Mouse (Mus musculus) layer of hippocampus, adult 18-20 months (tissue): ENCODE measurements around the gene Mief1. TPM values are rescaled to one million over a fixed set of nuclear protein-coding genes. Genes with fewer than 3 reads are reported as not detected.

Experiments used
- DNase-seq, 2 experiments: peaks; one replicate each; pipeline ENCODE4 v3.0.0; 2022; ENCODE audit warnings: low spot score in 2 of 2
- total RNA-seq, 2 experiments: library from RNA; stranded (reverse); gene quantifications; 2 replicates each; pipeline ENCODE4 v1.2.3; 2021

Gene Mief1
- total RNA-seq, 2 experiments from 2014 or later = 32.7 to 33.9 TPM

DNA sequence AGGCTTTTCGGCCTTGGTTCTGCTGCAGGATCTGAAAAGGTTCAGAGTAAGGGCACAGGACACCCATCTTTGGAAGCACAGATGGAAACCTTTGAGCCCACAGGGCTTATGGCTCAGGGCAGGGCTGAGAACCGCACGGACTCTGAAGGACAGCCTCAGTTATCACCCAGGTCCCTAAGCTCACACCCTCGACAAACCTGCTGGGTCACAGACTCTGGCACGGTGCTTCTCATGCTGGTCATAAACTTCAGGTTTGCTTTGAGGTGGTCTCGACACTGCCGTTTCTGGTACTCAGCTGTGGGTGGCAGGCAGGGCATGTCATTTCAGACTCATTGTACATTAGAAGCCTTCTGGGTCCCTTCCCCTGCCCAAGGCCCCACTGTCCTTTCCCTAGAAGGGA is 27.3 kb downstream of the Mief1 start:
- no peak for DNase-seq

DNA sequence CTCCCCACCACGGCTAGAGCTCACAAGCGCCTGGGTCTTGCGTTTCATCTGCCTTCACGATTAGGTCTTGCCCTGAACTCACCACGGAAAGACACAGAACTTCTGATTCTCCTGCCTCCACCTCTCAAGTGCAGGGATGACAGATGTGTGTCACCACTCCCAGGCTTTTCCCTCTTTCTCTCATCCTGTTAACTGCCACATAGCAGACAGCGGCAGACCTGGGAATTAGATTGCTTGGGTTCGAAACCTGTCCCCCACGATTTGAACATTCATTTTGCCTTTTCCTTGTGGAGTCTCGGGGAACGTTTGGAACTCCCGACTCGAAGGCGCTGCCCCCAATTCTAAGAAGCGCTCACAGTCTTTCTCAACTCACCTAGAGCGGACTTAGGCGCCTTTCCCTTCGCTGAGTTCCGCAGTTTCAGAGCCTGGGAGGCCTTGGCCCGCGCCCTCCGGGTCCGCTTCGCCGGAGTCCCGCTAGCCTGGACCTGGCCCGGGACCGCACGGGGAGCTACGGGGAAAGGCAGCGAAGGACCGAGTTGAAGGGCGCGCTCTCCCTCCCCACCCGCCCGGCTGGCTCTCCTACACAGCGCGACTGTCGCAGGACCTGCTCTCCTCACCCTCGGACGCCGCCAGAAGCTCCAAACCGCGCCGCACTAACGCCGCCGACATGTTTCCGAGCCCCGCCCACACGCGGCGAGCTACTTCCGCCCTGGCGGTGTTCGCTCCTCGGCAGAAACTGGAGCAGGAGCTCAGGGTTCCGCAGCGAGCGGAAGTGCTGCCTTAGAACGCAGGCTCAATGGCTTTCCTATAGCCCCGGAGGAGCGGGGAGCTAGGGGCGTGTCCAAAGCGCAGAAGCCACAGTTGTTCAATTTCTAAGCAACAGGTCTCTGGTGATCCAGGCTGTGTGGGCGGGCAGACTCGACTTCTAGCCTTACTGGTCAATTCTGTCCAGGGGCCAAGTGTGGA is 30.1 kb downstream of the Mief1 start, which contains the start of gene Rps19bp1:
Gene Rps19bp1 (minus strand): TSS at position 706 of the 966 bp plus-strand sequence.
- DNase-seq = peak; percentile 86 to 93

DNA sequence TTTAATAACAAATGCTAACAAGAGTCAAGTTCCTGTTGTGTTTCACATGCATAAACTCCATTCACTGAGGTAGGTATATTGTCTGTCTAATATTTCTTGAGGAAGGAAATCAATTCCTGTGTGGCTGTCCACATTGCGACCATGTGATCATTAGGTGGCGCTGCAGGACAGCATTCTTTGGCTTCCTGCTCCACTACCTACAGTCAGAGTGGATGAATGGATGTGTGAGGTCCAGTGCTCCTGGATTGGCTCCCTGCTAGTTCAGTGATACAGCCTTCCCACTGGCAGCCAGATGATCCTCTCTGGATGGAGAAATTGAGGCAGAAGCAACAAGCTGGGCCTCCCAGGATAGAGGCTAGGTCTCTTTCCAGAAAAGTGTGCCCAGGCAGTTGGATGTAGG is 32.5 kb downstream of the Mief1 start:
- DNase-seq = peak; percentile 60 to 92

DNA sequence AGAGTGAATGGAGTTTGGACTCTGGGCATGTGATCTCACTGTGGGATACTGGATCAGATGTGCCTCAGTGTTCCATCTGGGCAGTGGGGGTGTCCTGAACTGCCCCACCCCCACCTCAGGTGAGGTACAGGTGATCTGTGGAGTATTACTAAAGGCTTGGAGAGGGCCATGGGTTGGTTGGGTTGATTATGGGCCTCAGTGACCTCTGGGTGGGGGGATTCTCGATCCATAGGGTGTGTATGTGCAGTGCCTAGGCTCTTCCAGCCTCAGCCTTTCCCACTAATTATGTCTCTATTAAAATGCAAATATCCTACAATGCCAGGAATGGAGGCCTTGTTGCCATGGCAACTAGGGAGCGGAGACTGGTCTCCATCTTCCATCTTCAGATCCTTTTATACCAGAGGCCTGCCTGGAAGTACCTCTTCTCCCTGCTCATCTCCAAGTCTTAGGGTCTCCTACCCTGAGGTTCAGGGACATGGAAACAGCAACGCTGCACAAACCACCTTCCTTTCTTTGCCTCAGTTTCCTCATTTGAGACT is 38.1 kb downstream of the Mief1 start:
- DNase-seq = no peak

DNA sequence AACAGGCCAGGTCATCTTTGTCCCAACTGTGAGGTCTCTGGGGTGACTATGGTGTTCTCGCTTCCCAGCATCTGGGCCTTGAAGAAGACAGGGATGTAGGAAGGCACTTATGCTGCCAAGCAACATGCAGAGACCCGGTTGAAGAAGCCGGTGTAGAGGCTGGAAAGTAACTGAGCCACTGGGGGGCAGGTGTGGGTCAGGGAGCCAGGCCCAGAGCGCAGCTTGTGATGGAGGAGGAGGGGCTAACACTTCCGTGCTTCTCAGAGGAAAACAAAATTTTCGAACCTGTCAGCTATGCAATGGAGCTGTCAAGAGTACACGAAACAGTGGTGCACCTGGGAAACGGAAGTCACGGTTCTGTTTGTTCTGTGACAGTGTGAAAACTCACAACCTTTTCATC is 43.3 kb downstream of the Mief1 start:
- no peak for DNase-seq

DNA sequence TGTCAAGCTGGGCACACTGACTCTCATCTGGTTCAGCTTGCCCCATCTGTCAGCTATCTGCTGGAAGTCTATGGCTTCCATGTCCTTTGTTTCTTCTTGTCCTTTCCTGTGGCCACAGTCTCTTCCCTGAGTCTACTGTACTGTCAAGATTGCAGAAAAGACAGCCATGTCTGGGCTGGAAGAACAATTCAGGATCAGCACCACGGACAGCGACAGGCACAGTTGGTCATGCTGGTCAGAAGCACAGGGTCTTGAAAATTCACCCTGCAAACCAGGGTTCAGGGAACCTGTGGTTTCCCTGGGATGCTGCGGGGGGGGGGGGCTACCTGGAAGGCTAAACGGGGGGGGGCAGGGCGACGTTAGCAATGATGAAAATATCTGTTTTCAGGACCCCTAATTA is 43.8 kb downstream of the Mief1 start:
- no peak for DNase-seq

DNA sequence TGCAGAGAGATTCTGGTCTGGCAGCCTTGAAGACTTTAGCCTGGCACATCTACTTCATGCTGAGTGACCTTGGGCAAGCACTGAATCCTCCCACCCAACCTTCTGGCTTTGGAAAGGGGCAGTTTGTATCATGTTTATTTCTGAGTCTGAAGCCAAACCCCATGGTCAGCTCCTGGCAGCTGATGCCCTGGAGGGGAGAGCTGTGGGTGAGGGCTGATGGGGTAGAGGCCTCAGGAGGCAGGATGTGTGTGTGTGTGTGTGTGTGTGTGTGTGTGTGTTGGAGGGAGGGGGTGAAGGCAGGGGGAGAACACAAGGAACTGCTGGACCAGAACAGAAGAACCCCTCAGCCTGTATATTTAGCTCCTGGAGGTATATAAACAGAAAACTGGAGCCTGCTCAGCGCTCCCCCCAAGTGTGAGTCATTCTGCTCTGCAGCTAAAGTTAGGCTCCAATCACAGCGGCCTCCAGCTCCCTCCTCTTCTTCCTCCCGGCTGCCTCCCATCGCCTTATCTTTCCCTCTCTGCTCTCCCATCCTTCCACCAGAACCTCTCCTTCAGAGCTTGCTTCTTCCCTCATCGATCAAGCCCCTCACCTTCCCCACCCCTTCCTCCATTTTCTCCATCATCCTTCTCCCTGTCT is 44.4 kb downstream of the Mief1 start:
- peak; percentile 54 to 77 for DNase-seq

DNA sequence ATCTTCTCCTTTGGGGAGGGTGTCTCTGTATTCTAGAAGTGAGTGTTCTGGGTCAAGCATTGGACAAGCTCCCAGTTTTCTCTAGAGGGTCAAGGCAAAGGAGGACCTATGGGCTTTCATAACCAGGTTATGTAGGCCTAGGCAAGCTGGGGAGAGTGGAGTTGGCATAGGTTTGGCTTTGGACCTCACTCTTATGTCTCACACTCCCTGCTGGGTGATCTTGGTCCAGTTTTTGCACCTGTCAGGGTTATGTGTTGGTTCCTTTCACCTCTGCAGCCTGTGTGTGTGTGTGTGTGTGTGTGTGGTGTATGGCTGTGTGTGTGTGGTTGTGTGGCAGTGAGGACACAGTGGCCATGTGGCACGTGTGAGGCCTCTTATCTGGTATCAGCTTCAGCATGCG is 45.2 kb downstream of the Mief1 start:
- no peak for DNase-seq

DNA sequence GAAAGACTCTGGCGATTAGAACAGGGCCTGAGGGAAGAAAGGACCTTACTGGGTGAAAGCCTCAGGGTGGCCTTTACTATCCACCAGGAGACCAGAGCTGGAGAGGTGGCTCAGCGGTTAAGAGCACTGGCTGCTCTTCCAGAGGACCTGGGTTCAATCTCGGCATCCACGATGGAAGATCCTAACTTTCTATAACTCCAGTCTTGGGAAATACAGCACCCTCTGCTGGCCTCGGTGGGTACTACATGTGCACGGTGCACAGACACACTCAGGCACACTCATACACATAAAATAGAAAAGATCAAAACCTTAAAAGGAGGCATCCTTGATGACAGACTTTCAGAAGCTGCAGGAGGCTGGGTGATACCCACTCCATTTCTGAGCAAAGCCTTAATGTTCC is 46.8 kb downstream of the Mief1 start:
- DNase-seq = peak in 1 of 2 experiments; percentile 47

DNA sequence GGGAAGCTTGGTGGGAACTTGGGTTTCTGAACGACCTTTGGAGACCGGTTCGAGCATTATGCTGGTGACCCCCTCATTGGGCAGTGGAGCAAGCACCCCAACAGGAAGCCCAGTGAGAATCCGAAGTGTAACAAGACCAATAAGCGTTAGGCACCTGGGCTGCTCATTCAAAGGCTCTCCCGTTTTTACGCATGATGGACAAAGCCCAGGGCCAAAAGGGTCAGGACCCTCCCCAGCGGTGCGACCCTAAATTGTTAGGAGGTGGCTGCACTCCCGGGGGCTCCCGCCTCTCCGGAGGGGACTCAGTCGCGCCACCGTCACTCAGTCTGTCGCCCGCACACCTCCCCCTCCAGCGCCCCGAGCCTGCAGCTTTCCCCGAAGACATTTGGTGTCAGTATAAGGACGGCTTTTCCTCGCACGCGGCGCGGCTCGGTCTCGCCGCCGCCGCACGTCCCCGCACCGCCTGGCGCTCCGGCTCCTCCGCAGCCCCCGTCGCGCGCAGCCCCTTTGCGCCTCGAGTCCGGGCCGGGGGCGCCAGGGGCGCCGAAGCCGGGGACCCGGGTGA is 53.1 kb downstream of the Mief1 start, which contains the start of gene Cacna1i:
Gene Cacna1i (plus strand): TSS at position 388 of the 565 bp plus-strand sequence.
- peak; percentile 52 to 74 for DNase-seq

DNA sequence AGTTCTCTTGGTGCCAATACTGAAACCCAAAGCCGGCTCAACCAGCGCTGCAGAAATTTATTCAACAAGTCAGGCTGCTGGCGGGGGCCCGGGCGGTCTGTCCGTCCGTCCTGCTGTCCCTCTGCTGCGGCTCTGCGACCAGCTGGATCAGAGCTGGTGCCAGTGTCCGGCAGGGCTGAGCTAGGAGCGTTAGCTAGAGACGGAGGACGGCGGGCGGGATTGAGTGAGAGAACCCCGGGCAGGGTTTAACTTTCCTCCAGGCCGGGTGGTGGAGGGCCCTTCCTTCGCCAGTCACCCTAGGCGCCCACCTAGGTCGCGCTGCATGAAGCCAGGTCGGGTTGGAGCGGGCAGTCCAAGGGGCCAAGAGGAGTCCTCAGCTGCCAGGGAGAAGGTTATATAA is 54.2 kb downstream of the Mief1 start:
- DNase-seq = no peak

DNA sequence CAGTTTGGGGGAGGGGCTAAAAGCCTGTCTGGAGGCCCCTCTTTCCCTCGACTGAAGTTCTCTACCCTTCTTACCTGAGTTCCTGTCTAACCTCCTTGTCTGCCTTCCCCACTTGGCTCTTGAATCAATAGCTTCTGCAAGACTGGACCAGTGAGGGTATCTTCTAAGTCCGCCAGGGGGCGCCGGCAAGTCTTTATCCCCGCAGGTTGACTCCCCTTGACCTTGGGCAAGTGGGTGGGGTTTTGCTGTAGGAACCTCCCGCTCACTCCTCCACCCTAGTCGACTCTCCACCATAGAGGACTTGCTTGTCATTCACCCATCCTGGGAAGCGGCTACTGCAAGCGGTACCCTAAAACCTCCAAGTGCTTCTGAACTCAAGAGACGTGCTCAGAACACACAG is 55.6 kb downstream of the Mief1 start:
- peak; percentile 55 to 79 for DNase-seq

DNA sequence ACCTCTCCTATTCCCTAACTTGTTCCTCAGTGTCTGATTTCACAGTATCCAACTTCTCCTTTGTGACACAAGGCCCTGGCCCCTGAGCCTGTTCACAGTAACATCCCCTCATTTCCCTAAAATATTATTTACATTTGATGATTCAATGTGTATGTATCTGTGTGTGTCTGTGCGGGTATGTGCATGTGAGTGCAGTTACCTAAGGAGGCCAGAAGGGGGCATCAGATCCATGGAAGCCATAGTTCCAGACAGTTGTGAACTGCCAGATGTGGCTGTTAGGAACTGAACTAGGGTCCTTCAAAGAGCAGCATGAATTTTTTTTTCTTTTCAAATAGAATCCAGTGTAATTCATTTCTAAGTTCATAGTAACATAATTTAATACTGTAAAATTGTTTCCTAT is 63.3 kb downstream of the Mief1 start:
- no peak for DNase-seq

Other genes starting within 250 kb of the Mief1 start
- gene Pdgfb, start 219.0 kb upstream of the Mief1 start, total RNA-seq = 10 to 100 TPM; 28.2 to 30.4 TPM
- 100 to 1,000 TPM; 370 to 379 TPM for gene Syngr1, start 142.7 kb upstream of the Mief1 start, total RNA-seq
- 100 to 1,000 TPM; 600 to 628 TPM for gene Rpl3, start 142.2 kb upstream of the Mief1 start, total RNA-seq
- 10 to 100 TPM; 21.2 to 23.4 TPM for gene Tab1, start 100.9 kb upstream of the Mief1 start, total RNA-seq
- 100 to 1,000 TPM; 114 to 118 TPM for gene Mgat3, start 60.3 kb upstream of the Mief1 start, total RNA-seq
- gene AC140267.1, start 1.8 kb downstream of the Mief1 start, total RNA-seq = 10 to 100 TPM; 15.2 to 19.6 TPM
- gene Atf4, start 21.2 kb downstream of the Mief1 start, total RNA-seq = 100 to 1,000 TPM in 1 of 2 experiments, 10 to 100 TPM in 1; 98.4 to 101 TPM
- gene Rps19bp1, start 30.3 kb downstream of the Mief1 start, total RNA-seq = 10 to 100 TPM; 36.1 to 40.0 TPM
- 10 to 100 TPM; 44.2 to 46.2 TPM for gene Cacna1i, start 53.2 kb downstream of the Mief1 start, total RNA-seq